ENCODE assay signal across 15 mouse cellular contexts in the genomic region with DNA sequence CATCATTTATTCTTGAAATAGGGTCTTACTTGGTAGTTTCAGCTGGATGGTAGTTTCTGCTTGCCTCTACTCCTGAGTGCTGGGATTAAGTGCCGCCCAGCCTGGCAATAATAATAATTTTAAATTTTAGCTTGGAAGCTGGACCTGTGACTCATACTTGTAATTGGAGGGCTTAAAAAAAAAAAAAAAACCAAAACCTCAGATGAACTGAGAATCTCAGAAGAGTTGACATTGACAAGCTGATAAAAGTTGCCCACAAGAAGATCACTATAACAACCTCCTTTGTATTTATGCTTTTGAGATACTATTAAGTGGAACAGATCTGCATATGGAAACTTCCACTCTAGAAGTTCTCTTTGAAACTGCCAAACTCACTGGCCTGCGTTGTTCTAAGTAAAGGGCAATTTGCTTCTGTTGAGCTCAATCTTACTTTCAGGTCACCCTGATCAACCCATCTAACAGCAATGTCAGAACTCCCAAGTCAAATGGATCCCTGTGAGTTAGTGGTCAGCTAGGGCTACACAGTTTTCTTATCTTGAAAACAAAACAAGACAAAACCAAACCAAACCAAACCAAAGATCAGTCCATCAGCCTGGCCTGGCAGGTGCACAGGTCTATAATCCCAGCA. TPM values are rescaled to one million over a fixed set of nuclear protein-coding genes. Genes with fewer than 3 reads are reported as not detected.
A peak's percentile ranks its signal among the peaks of the same experiment; 100 is the strongest.
DNase-seq lines count a peak whose midpoint lies in the region; ATAC-seq and TF ChIP-seq lines count a peak whose summit lies in the region.
"Had no signal": no experiment of that assay in that cellular context is flagged by ENCODE, and none has a peak within 500 bp of the region (broad histone marks: within the 10 kb centered on the region; RNA-seq: fewer than 3 reads in every experiment).

No protein-coding gene starts in this region.

- H3K27ac ChIP-seq in kidney, embryonic 14.5 days (ENCODE audit: low read depth, low read length): no peak overlapping the region
- H3K27ac ChIP-seq in CH12.LX (ENCODE audit: insufficient read depth, low read depth): no peak overlapping the region
- no peak overlapping the region for H3K27ac ChIP-seq in embryonic facial prominence, embryonic 14.5 days (replicated peaks; ENCODE audit: low read depth, low read length)
- no peak overlapping the region for H3K27ac ChIP-seq in liver, embryonic 15.5 days (replicated peaks)

- peaks cover 32% of the 10 kb centered on the region for H3K79me2 ChIP-seq in CH12.LX (replicated peaks; ENCODE audit: control insufficient read depth, extremely low read depth, insufficient read depth, poor library complexity, severe bottlenecking)

- H3K9me3 ChIP-seq in kidney, embryonic 14.5 days (ENCODE audit: control insufficient read depth, low read length): no peaks in the 10 kb centered on the region
- H3K9me3 ChIP-seq in CH12.LX (replicated peaks; ENCODE audit: low read length): no peaks in the 10 kb centered on the region
- H3K9me3 ChIP-seq in embryonic facial prominence, embryonic 14.5 days (ENCODE audit: control insufficient read depth, low read length): no peaks in the 10 kb centered on the region
- no peaks in the 10 kb centered on the region for H3K9me3 ChIP-seq in liver, embryonic 15.5 days (replicated peaks)
- H3K9me3 ChIP-seq: midbrain, embryonic 13.5 days had no signal

- no peaks in the 10 kb centered on the region for H3K27me3 ChIP-seq in kidney, embryonic 14.5 days (ENCODE audit: control insufficient read depth, insufficient read depth, low read length)
- H3K27me3 ChIP-seq in CH12.LX (replicated peaks): no peaks in the 10 kb centered on the region
- no peaks in the 10 kb centered on the region for H3K27me3 ChIP-seq in embryonic facial prominence, embryonic 14.5 days (replicated peaks; ENCODE audit: control insufficient read depth, insufficient read depth, low read length)
- no peaks in the 10 kb centered on the region for H3K27me3 ChIP-seq in liver, embryonic 15.5 days
- H3K27me3 ChIP-seq: midbrain, embryonic 13.5 days; Patski had no signal

- ATAC-seq in kidney, embryonic 14.5 days (ENCODE audit: low FRiP score, low TSS enrichment): no peak
- no peak for ATAC-seq in embryonic facial prominence, embryonic 14.5 days (ENCODE audit: low read depth)
- ATAC-seq in liver, embryonic 15.5 days (ENCODE audit: insufficient read depth): no peak
- ATAC-seq: inflammation-experienced regulatory T-cells, adult 6 months; Patski had no signal

- in situ Hi-C loops in CH12.LX (cut with MboI; ENCODE audit: low pct_ligation_motif_present, low pct_unique_long_range_greater_than_20kb, low sequenced_read_pairs): no loop called here

- WGBS in kidney, embryonic 14.5 days: 85% methylated on average over 2 of the region's 2 CpGs
- 78% methylated on average over 2 of the region's 2 CpGs for WGBS in embryonic facial prominence, embryonic 14.5 days
- WGBS in liver, embryonic 15.5 days (ENCODE audit: insufficient replicate concordance): 76% methylated on average over 2 of the region's 2 CpGs

- peaks cover 5% of the 10 kb centered on the region for H3K4me1 ChIP-seq in kidney, embryonic 14.5 days (ENCODE audit: control insufficient read depth, insufficient read depth, low read length)
- H3K4me1 ChIP-seq in CH12.LX (ENCODE audit: control insufficient read depth in 1 of 2, insufficient read depth in 2 of 2): peaks cover 0 to 17% of the 10 kb centered on the region in 2 experiments; a peak in 2 of 4 replicates
- H3K4me1 ChIP-seq in embryonic facial prominence, embryonic 14.5 days (ENCODE audit: control insufficient read depth, insufficient read depth, low read length): peaks cover 13% of the 10 kb centered on the region; the same call in 1 of the 2 replicates
- peaks cover 34% of the 10 kb centered on the region for H3K4me1 ChIP-seq in liver, embryonic 15.5 days (replicated peaks)

- peak overlapping the region; percentile 97; the same call in 1 of the 2 replicates for H3K4me3 ChIP-seq in kidney, embryonic 14.5 days (ENCODE audit: low read length)
- H3K4me3 ChIP-seq in CH12.LX (replicated peaks in 1 of 3; ENCODE audit: low read depth in 2 of 3, low read length in 2 of 3, poor library complexity in 1 of 3): no peak overlapping the region
- H3K4me3 ChIP-seq in embryonic facial prominence, embryonic 14.5 days (ENCODE audit: low read depth, low read length): no peak overlapping the region
- peak overlapping the region; percentile 99 for H3K4me3 ChIP-seq in liver, embryonic 15.5 days (replicated peaks)

- no peak overlapping the region; the same call in 1 of the 2 replicates for H3K4me2 ChIP-seq in kidney, embryonic 14.5 days (replicated peaks; ENCODE audit: low read depth, low read length)
- H3K4me2 ChIP-seq in CH12.LX (ENCODE audit: insufficient read depth, low read depth, poor library complexity, severe bottlenecking): peak overlapping the region; percentile 96
- 0 out of 2 replicates have a peak overlapping the region, but pooled peaks have one; percentile 86 for H3K4me2 ChIP-seq in embryonic facial prominence, embryonic 14.5 days (ENCODE audit: low read depth, low read length)
- peak overlapping the region; percentile 85 for H3K4me2 ChIP-seq in liver, embryonic 15.5 days

- DNase-seq in kidney, postnatal 36 days: no peak
- DNase-seq in CH12.LX (ENCODE audit: extremely low read depth): no peak
- DNase-seq in embryonic facial prominence, embryonic 14.5 days (ENCODE audit: low spot score): no peak
- DNase-seq in frontal cortex, adult 2 months (ENCODE audit: extremely low spot score in 1 of 2, low spot score in 1 of 2): no peak
- no peak for DNase-seq in embryo, embryonic 10.5 days (ENCODE audit: low spot score)
- no peak for DNase-seq in natural killer cell, adult 2 months (ENCODE audit: low spot score in 2 of 2)
- DNase-seq: adrenal gland, postnatal 25 days; cerebellum, adult 9-11 months; gastrocnemius, postnatal 14 days; spleen, adult 18-20 months had no signal

- H3K9ac ChIP-seq in kidney, embryonic 14.5 days (ENCODE audit: low read depth, low read length): no peak overlapping the region
- H3K9ac ChIP-seq in CH12.LX (ENCODE audit: insufficient read depth, low read depth): peak overlapping the region; percentile 27; the same call in 1 of the 2 replicates
- H3K9ac ChIP-seq in embryonic facial prominence, embryonic 14.5 days (ENCODE audit: low read depth, low read length): no peak overlapping the region
- H3K9ac ChIP-seq in liver, embryonic 15.5 days: peak overlapping the region; percentile 88; the same call in 1 of the 2 replicates

- dilution Hi-C loops in CH12.LX (cut with MboI; ENCODE audit: extremely low pct_ligation_motif_present, extremely low pct_unique_long_range_greater_than_20kb, low sequenced_read_pairs): no loop called here

- no peaks in the 10 kb centered on the region for H3K36me3 ChIP-seq in kidney, embryonic 14.5 days (ENCODE audit: control insufficient read depth, insufficient read depth, low read length)
- no peaks in the 10 kb centered on the region for H3K36me3 ChIP-seq in CH12.LX (replicated peaks in 1 of 2; ENCODE audit: control insufficient read depth in 1 of 2, insufficient read depth in 1 of 2, low read length in 1 of 2)
- no peaks in the 10 kb centered on the region for H3K36me3 ChIP-seq in embryonic facial prominence, embryonic 14.5 days (ENCODE audit: control insufficient read depth, insufficient read depth, low read length)
- no peaks in the 10 kb centered on the region for H3K36me3 ChIP-seq in liver, embryonic 15.5 days (replicated peaks)
- H3K36me3 ChIP-seq: midbrain, embryonic 13.5 days had no signal

- no peak for TF ChIP-seq POLR2A in CH12.LX (IDR thresholded peaks at IDR 0.05; ENCODE audit: low read depth, low read length)

- TF ChIP-seq EP300 in CH12.LX (IDR thresholded peaks at IDR 0.05; ENCODE audit: low read length): no peak

- no peak for TF ChIP-seq CTCF in CH12.LX (conservative IDR thresholded peaks at IDR 0.05 in 1 of 2, IDR thresholded peaks at IDR 0.05 in 1 of 2; ENCODE audit: low read depth in 2 of 2, low read length in 2 of 2)

- TF ChIP-seq RAD21 in CH12.LX (IDR thresholded peaks at IDR 0.05; ENCODE audit: low read depth, low read length): no peak

TF ChIP-seq in CH12.LX, 34 proteins besides CTCF, POLR2A, EP300 and RAD21:
- TF ChIP-seq ETS1 (conservative IDR thresholded peaks at IDR 0.05; ENCODE audit: low read depth, low read length): no peak
- peak; percentile 72 for TF ChIP-seq ZNF384 (IDR thresholded peaks at IDR 0.05; ENCODE audit: low read depth, low read length)
- TF ChIP-seq MAFK (IDR thresholded peaks at IDR 0.05; ENCODE audit: insufficient replicate concordance, low read length): no peak
- TF ChIP-seq CHD1 (IDR thresholded peaks at IDR 0.05; ENCODE audit: low read depth, low read length): no peak
- TF ChIP-seq RCOR1 (conservative IDR thresholded peaks at IDR 0.05; ENCODE audit: low read depth, low read length): no peak
- no peak for TF ChIP-seq ELF1 (IDR thresholded peaks at IDR 0.05; ENCODE audit: low read depth, low read length)
TF ChIP-seq in CH12.LX: peak in this region for 1.

RNA-seq across cellular contexts. Expression of a gene that starts 1.6 kb away (rescaled TPM):
- 29.4 and 35.7 TPM in 2 replicates for polyA plus RNA-seq in kidney, embryonic 14.5 days (2014; fragmentation: Nextera tagmentation; extraction: Ambion mirVana)
- total RNA-seq in CH12.LX (2012; rRNA removed) (10.1 and 12.3 TPM in 2 replicates), CH12.LX (2014; rRNA removed) (12.2 and 14.2 TPM in 2 replicates)
- 26.9 and 30.3 TPM in 2 replicates for polyA plus RNA-seq in CH12.LX (2012; ENCODE audit: insufficient read length, low read depth)
- polyA plus RNA-seq in embryonic facial prominence, embryonic 14.5 days (2014; fragmentation: Nextera tagmentation; extraction: Ambion mirVana): 23.6 TPM in 2 replicates
- 9.0 and 9.1 TPM in 2 replicates for polyA plus RNA-seq in liver, embryonic 15.5 days (2015; fragmentation: Nextera tagmentation; extraction: Ambion mirVana)
- polyA plus RNA-seq in frontal cortex, adult 2 months (2012; rRNA removed): 11.8 and 12.6 TPM in 2 replicates

RNA-seq across cellular contexts. Expression of a gene that starts 59.3 kb away (rescaled TPM):
- 16.3 and 22.1 TPM in 2 replicates for polyA plus RNA-seq in kidney, embryonic 14.5 days (2014; fragmentation: Nextera tagmentation; extraction: Ambion mirVana)
- 17.0 and 18.4 TPM in 2 replicates for total RNA-seq in CH12.LX (2012; rRNA removed)
- 22.7 and 23.4 TPM in 2 replicates for total RNA-seq in CH12.LX (2014; rRNA removed)
- polyA plus RNA-seq in CH12.LX (2012; ENCODE audit: insufficient read length, low read depth): 17.1 and 17.5 TPM in 2 replicates
- polyA plus RNA-seq in embryonic facial prominence, embryonic 14.5 days (2014; fragmentation: Nextera tagmentation; extraction: Ambion mirVana): 15.7 and 16.3 TPM in 2 replicates
- polyA plus RNA-seq in liver, embryonic 15.5 days (2015; fragmentation: Nextera tagmentation; extraction: Ambion mirVana): 10.2 and 10.3 TPM in 2 replicates
- 11.4 and 14.0 TPM in 2 replicates for polyA plus RNA-seq in frontal cortex, adult 2 months (2012; rRNA removed)

Comparison
In these comparisons a context has a peak if more than half of its experiments do, and no peak if none do; other contexts are left out.
1. H3K4me3 ChIP-seq: peak in kidney, embryonic 14.5 days (single experiment) and liver, embryonic 15.5 days (single experiment); none in CH12.LX (0 of 3) and embryonic facial prominence, embryonic 14.5 days (single experiment).
2. H3K9ac ChIP-seq: peak in CH12.LX (single experiment) and liver, embryonic 15.5 days (single experiment); none in kidney, embryonic 14.5 days (single experiment) and embryonic facial prominence, embryonic 14.5 days (single experiment).